Mouse (Mus musculus) neural tube, postnatal 0 days (tissue): ENCODE results near the gene Eva1b. TPM values are rescaled to one million over a fixed set of nuclear protein-coding genes. Genes with fewer than 3 reads are reported as not detected.

Source experiments
- polyA plus RNA-seq: library from polyadenylated mRNA; unstranded; fragments of >200 nt; fragmentation: Nextera tagmentation; extraction: Ambion mirVana; gene quantifications from 2 replicates; pipeline ENCODE4 v1.2.1, GENCODE M21; 2015

Gene Eva1b
- polyA plus RNA-seq: 16.1 and 18.8 TPM in 2 replicates

DNA sequence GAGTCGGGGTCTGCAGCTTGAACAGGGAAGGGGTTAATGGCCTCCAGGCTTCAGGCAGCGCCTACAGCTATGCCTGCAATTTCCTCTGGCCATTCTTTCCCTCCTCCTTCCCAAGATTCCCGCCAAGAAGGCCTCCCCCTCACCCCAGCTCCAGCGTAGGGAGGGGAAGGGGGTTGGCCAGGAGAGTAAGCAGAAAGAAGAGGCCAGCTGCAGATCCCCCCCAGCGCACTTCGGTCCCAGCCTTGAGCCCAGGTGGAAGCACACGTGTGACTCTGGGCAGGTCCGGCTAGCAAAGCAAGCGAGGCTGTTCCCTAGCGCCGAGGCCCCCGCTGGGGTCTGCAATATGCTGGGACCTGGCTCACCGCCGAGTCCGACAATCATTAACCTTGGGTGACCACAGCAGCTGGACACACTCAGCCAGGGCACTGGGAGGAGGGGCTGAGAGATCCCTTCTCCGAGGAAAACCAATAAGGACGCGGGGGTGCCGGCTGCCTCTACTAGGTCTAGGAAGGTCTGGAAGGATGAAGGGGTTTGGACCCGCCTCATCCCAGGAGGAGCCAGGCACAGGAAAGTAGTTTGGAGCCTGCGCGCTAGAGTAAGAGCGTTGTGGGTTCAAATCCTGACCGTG is at the start of gene Eva1b:
Gene Eva1b, plus strand, starts transcription at position 212 of the 628 bp plus-strand sequence.

GRCm38 (mm10) chr4:126103590-126104068 is 43.9 kb upstream of the Eva1b start, which contains the start of gene Stk40:
TSS of gene Stk40 (plus strand) at chr4:126103957.

GRCm38 (mm10) chr4:126163067-126163659 is 15.6 kb downstream of the Eva1b start, which contains the start of gene Sh3d21:
TSS of gene Sh3d21 (minus strand) at chr4:126163491.

Other genes starting within 250 kb of the Eva1b start
- 0.66 and 0.68 TPM in 2 replicates for gene Csf3r, start 123.2 kb upstream of the Eva1b start, polyA plus RNA-seq
- gene Mrps15, start 100.8 kb upstream of the Eva1b start, polyA plus RNA-seq: 144 and 148 TPM in 2 replicates
- gene Oscp1, start 89.2 kb upstream of the Eva1b start, polyA plus RNA-seq: 46.9 and 47.6 TPM in 2 replicates
- gene Lsm10, start 51.1 kb upstream of the Eva1b start, polyA plus RNA-seq: 43.2 and 47.8 TPM in 2 replicates
- 19.1 and 20.2 TPM in 2 replicates for gene Stk40, start 43.8 kb upstream of the Eva1b start, polyA plus RNA-seq
- 2.2 and 2.5 TPM in 2 replicates for gene Sh3d21, start 15.7 kb downstream of the Eva1b start, polyA plus RNA-seq
- 92.2 and 93.3 TPM in 2 replicates for gene Thrap3, start 55.0 kb downstream of the Eva1b start, polyA plus RNA-seq
- 66.0 and 69.6 TPM in 2 replicates for gene Map7d1, start 108.6 kb downstream of the Eva1b start, polyA plus RNA-seq
- 184 and 191 TPM in 2 replicates for gene Trappc3, start 114.6 kb downstream of the Eva1b start, polyA plus RNA-seq
- gene Col8a2, start 139.0 kb downstream of the Eva1b start, polyA plus RNA-seq: 5.4 and 8.0 TPM in 2 replicates
- gene Adprhl2, start 174.0 kb downstream of the Eva1b start, polyA plus RNA-seq: 61.4 and 65.5 TPM in 2 replicates
- 10.2 and 10.3 TPM in 2 replicates for gene Tekt2, start 177.9 kb downstream of the Eva1b start, polyA plus RNA-seq